8 mouse cellular contexts compared by ENCODE assay signal in the genomic region with DNA sequence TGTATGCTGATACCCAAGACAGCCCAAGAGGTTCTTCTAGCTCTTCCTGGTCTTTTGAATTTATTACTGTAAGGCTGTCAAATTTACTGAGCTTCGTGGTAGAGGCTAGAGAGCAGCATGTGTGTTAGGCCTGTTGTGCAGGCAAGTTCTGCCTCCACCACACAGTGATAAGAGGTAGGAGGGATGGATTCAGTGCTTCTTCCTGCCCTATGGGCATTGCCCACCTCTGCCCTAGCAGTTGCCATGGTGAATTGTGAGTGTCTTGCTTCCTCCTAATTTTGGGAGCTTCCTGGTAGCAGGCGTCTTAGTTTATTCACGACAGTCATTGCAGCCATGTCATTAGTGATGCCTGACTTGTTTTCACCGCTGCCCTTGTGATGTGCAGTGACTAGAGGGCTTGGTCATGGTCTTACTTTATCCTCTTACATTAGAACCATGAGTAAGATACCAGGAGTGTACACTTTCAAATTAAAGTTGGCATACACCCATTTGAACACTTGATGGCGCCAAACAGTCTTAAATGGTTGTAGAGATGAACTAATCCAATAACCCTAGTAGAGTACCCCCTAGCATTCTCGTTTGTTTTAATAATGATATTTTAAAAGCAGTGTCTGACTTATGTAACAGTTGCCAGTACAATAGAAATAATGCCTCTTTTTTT. TPM values are rescaled to one million over a fixed set of nuclear protein-coding genes. Genes with fewer than 3 reads are reported as not detected.
DNase-seq lines count a peak whose midpoint lies in the region; ATAC-seq and TF ChIP-seq lines count a peak whose summit lies in the region.

No protein-coding gene starts in this region.

- peak; percentile 18; the same call in 1 of the 2 replicates for TF ChIP-seq CTCF in lung, adult 2 months (IDR thresholded peaks at IDR 0.05; ENCODE audit: insufficient read depth, low read length)

- no peaks in the 10 kb centered on the region; the same call in 1 of the 2 replicates for H3K36me3 ChIP-seq in embryonic facial prominence, embryonic 11.5 days (replicated peaks; ENCODE audit: control insufficient read depth, insufficient read depth, low read depth, low read length)
- H3K36me3 ChIP-seq in embryonic facial prominence, embryonic 10.5 days (replicated peaks) = peaks cover 74% of the 10 kb centered on the region

- 40% methylated on average over 6 of the region's 6 CpGs for WGBS in embryonic facial prominence, embryonic 11.5 days
- 49% methylated on average over 6 of the region's 6 CpGs for WGBS in embryonic facial prominence, embryonic 10.5 days
- WGBS in lung, adult 2 months = 42% methylated on average over 6 of the region's 6 CpGs

- H3K27me3 ChIP-seq in embryonic facial prominence, embryonic 11.5 days (ENCODE audit: control insufficient read depth, insufficient read depth, low read length) = no peaks in the 10 kb centered on the region
- no peaks in the 10 kb centered on the region for H3K27me3 ChIP-seq in embryonic facial prominence, embryonic 10.5 days (replicated peaks; ENCODE audit: low read depth, poor library complexity, severe bottlenecking)

- no peaks in the 10 kb centered on the region for H3K9me3 ChIP-seq in embryonic facial prominence, embryonic 11.5 days (replicated peaks; ENCODE audit: control insufficient read depth, low read length)
- no peaks in the 10 kb centered on the region for H3K9me3 ChIP-seq in embryonic facial prominence, embryonic 10.5 days

- no peak overlapping the region; the same call in 1 of the 2 replicates for H3K9ac ChIP-seq in embryonic facial prominence, embryonic 11.5 days (replicated peaks; ENCODE audit: low read length)

- DNase-seq in embryonic facial prominence, embryonic 11.5 days (ENCODE audit: low spot score) = peak; percentile 78
- DNase-seq in embryonic facial prominence, embryonic 10.5 days (ENCODE audit: low spot score) = no peak
- peak; percentile 58 for DNase-seq in testis, postnatal 10 days (ENCODE audit: low spot score)
- DNase-seq in testis, postnatal 14 days (ENCODE audit: low spot score) = no peak
- peak; percentile 74 for DNase-seq in embryo, embryonic 10 days (ENCODE audit: low spot score)
- DNase-seq in induced T-regulatory cell, adult 2 months (ENCODE audit: low read depth) = peak; percentile 65
- DNase-seq in lung, adult 2 months = no peak
- DNase-seq in retina, adult 2 months (ENCODE audit: low read depth, low spot score) = peak; percentile 49

- no peaks in the 10 kb centered on the region for H3K4me1 ChIP-seq in embryonic facial prominence, embryonic 11.5 days (ENCODE audit: control insufficient read depth, insufficient read depth, low read length)
- H3K4me1 ChIP-seq in embryonic facial prominence, embryonic 10.5 days = no peaks in the 10 kb centered on the region
- H3K4me1 ChIP-seq in lung, adult 2 months (ENCODE audit: control insufficient read depth, insufficient read depth, low read length) = no peaks in the 10 kb centered on the region

- no peak for ATAC-seq in embryonic facial prominence, embryonic 11.5 days (replicated peaks; ENCODE audit: insufficient number of reproducible peaks, low FRiP score, low TSS enrichment, low read depth)

- no peak overlapping the region for H3K27ac ChIP-seq in embryonic facial prominence, embryonic 11.5 days (replicated peaks; ENCODE audit: low read depth, low read length)
- no peak overlapping the region for H3K27ac ChIP-seq in embryonic facial prominence, embryonic 10.5 days (replicated peaks)

- no peak overlapping the region for H3K4me3 ChIP-seq in embryonic facial prominence, embryonic 11.5 days (ENCODE audit: low read depth, low read length)
- no peak overlapping the region for H3K4me3 ChIP-seq in embryonic facial prominence, embryonic 10.5 days
- H3K4me3 ChIP-seq in lung, adult 2 months (replicated peaks; ENCODE audit: extremely low read depth, low read depth, low read length) = no peak overlapping the region

- H3K4me2 ChIP-seq in embryonic facial prominence, embryonic 11.5 days (ENCODE audit: low read depth, low read length) = no peak overlapping the region

- no peak for TF ChIP-seq POLR2A in lung, adult 2 months (IDR thresholded peaks at IDR 0.05; ENCODE audit: borderline replicate concordance, extremely low read depth, low read depth, low read length)

RNA-seq across cellular contexts. Expression of a gene that starts 25.3 kb away (rescaled TPM):
- polyA plus RNA-seq in embryonic facial prominence, embryonic 11.5 days (2014; fragmentation: Nextera tagmentation; extraction: Ambion mirVana) = 14.8 and 15.1 TPM in 2 replicates
- 18.6 and 20.5 TPM in 2 replicates for polyA plus RNA-seq in embryonic facial prominence, embryonic 10.5 days (2016; fragmentation: Nextera tagmentation; extraction: Ambion mirVana)
- 3.7 and 6.6 TPM in 2 replicates for polyA plus RNA-seq in lung, adult 2 months (2012; rRNA removed)

RNA-seq across cellular contexts. Expression of a gene that starts 40.4 kb away (rescaled TPM):
- polyA plus RNA-seq in embryonic facial prominence, embryonic 11.5 days (2014; fragmentation: Nextera tagmentation; extraction: Ambion mirVana) = 0.49 and 1.8 TPM in 2 replicates
- polyA plus RNA-seq in embryonic facial prominence, embryonic 10.5 days (2016; fragmentation: Nextera tagmentation; extraction: Ambion mirVana) = 0.53 and 0.88 TPM in 2 replicates
- polyA plus RNA-seq in lung, adult 2 months (2012; rRNA removed) = 0.05 TPM in 1 of 2 replicates, not detected in the other

Comparison
In these comparisons a context has a peak if more than half of its experiments do, and no peak if none do; other contexts are left out.
1. DNase-seq: peak in embryonic facial prominence, embryonic 11.5 days (single experiment), testis, postnatal 10 days (single experiment), embryo, embryonic 10 days (single experiment), induced T-regulatory cell, adult 2 months (single experiment) and retina, adult 2 months (single experiment); none in embryonic facial prominence, embryonic 10.5 days (single experiment), testis, postnatal 14 days (single experiment) and lung, adult 2 months (single experiment).